Mouse (Mus musculus): Measurements from ENCODE around the gene Pepd. TPM values are rescaled to one million over a fixed set of nuclear protein-coding genes. Genes with fewer than 3 reads are reported as not detected.

The Pepd gene
- 17.5 TPM for polyA plus RNA-seq (2014; fragmentation: Illumina TruSeq; extraction: RNeasy Lipid Tissue Mini Kit (QIAGEN cat#74804); ENCODE audit: low read depth, low replicate concordance)

DNA sequence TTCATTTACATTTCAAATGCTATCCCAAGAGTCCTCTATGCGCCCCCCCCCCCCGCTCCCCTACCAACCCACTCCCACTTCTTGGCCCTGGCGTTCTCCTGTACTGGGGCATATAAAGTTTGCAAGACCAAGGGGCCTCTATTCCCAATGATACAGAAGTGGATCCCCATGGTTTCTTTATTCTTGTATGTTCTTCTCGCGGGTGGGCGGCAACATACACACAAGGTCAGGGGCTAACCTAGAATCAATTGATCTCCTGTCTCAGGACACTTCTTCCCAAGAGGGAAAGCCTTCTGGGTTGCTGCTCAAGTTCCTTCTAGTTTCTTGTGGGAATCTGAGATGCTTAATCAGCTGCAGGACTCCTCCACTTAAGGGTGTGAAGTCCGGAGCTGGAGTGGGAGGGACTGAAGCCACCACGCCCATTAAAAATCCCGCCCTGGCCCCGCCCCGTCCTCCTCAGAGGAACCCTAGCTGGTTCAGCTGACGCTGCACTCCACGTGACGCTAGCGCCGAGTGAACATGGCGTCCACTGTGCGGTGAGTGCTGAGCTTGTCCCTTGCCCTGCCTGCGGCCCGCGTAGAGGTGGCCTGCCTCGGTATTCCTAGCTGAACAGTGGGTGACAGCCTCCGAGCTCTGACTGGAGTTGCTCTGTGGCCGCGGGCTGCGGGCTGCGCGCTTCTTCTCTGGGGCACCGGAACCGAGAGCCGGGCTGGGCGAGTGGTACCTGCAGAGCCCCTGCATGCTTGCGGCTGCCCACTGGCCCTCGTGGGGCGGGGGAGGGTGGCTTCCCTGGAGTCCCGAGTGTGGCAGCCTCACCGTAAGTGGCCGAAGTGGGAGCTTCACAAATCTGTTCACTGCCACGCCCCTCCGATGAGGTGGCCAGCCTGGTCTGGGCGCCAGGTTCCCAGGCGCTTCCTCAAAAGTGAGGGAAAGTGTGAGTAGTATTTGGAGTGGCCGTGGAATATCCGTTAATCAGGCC is at the start of gene Pepd:
Gene Pepd (plus strand): TSS at position 461 of the 979 bp plus-strand sequence.

GRCm38 (mm10) chr7:35056436-35056864 is 144.3 kb downstream of the Pepd start, which contains the start of gene Cebpg:
Cebpg (minus strand) TSS chr7:35056573.

Other genes with a start within 250 kb of the Pepd start
- not detected for gene Chst8, start 99.7 kb upstream of the Pepd start, polyA plus RNA-seq (2014; fragmentation: Illumina TruSeq; extraction: RNeasy Lipid Tissue Mini Kit (QIAGEN cat#74804); ENCODE audit: low read depth, low replicate concordance)
- gene Cebpg, start 144.2 kb downstream of the Pepd start, polyA plus RNA-seq (2014; fragmentation: Illumina TruSeq; extraction: RNeasy Lipid Tissue Mini Kit (QIAGEN cat#74804); ENCODE audit: low read depth, low replicate concordance) = 75.6 TPM
- 17.2 TPM for gene Cebpa, start 206.9 kb downstream of the Pepd start, polyA plus RNA-seq (2014; fragmentation: Illumina TruSeq; extraction: RNeasy Lipid Tissue Mini Kit (QIAGEN cat#74804); ENCODE audit: low read depth, low replicate concordance)